Mouse (Mus musculus): ENCODE results near the gene Shisa3.

Gene Shisa3

DNA sequence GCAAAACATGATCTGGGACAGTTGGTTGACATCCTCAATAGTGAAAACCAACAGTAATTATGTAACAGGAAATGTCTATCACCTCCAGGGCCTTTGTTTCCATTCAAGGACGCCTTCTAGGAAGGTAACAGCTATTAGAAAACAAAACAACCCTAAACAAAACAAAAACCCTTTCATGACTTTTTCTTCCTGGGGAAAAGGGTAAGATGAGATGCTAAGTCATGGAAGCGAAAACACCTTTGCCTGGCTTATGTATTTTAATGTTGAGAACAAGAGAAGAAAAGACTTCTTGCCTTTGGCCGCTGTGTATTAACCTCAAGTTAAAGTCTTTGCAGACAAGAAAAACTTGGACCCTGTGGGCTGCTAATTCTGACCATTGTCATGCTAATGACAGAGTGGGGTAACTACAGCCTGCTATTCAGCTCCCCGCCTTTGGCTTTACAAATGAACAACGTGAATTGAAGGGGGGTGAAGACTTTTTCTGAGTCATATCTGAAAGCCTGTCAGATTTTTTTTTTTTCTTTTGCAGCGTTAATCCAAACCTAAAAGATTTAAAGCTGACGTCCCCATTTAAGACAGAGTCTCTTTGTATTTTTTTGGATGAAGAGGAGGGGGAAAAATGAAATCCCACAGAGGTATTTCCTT lies 25.6 kb downstream of the Shisa3 start:
- no peak for DNase-seq (ENCODE audit: inconsistent age in 2 of 2, low spot score in 1 of 2)

- DNase-seq (ENCODE audit: inconsistent age in 2 of 2, low spot score in 1 of 2), result no peak
Observed at GRCm38 (mm10) chr5:67633831-67634268, 26.2 kb downstream of the Shisa3 start.

GRCm38 (mm10) chr5:67634339-67634738 lies 26.7 kb downstream of the Shisa3 start:
- DNase-seq (ENCODE audit: inconsistent age in 2 of 2, low spot score in 1 of 2), result no peak

DNA sequence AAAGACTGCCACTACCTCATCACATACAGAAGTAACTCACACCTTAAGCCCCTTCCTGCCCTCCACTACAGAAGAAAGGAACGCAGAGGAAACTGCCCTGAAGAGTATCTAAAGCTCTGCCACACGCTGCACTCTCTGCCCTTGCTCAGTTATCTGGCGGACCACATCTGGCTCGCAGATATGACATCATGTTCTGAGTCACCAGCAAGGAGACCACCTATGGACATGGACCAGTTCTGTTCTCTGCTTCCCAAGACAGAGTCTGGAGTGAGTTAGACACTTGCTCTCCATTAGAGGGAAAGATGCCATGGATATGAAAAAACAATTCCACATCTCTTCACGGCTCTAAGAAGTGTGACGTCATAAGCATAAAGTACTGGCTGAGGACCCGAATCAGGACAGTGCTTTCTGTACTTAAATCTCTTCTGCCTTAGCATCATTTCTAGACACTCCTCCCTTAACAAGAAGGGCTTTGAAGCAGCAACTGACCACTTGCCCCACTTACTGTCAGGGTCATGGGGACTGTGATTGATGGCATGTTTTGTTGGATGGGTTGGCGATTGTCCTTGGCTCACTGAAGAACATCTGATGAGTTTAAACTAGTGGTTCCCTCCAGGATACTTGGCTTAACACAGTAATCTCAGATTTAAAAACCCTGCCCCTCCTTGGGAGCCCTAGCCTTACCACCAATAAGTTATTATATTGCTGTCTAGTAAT lies 33.1 kb downstream of the Shisa3 start:
- DNase-seq (ENCODE audit: inconsistent age in 2 of 2, low spot score in 1 of 2), result peak in 1 of 2 experiments; percentile 34

GRCm38 (mm10) chr5:67641406-67642120 lies 33.9 kb downstream of the Shisa3 start:
- no peak for DNase-seq (ENCODE audit: inconsistent age in 2 of 2, low spot score in 1 of 2)

DNA sequence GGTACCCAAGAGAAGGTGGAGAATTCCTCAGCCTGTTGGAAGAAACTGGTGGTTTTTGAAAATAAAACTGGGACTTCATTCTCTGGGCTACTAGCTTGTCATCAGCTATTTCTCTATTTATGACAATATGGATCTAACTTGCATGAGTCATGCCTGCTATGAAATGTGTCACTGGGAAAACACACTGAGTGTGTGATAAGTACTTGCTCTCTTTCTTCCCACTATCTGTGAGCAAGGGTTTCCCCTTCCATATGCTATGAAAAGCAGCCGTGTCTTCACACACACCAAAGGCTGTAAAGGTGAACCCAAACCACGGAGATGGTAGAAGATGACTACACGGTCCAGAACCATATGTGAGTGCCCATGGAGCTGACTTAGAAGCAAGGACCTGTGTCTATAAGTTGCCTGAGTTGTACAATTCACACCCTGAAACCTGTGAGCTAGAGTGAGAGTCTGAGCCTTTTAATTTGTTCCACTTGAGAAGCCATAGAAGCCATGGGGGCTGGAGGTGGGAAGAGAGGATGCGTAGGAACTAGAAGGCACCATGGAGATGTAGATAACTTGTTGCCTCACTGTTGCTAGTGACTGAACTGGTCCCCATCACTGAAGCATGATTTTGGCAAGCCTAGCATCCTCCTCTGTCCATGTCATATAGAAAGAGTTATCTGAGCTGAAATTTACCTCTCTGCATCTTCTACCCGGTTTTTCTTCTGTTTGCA lies 36.0 kb downstream of the Shisa3 start:
- DNase-seq (ENCODE audit: inconsistent age in 2 of 2, low spot score in 1 of 2), result no peak

DNA sequence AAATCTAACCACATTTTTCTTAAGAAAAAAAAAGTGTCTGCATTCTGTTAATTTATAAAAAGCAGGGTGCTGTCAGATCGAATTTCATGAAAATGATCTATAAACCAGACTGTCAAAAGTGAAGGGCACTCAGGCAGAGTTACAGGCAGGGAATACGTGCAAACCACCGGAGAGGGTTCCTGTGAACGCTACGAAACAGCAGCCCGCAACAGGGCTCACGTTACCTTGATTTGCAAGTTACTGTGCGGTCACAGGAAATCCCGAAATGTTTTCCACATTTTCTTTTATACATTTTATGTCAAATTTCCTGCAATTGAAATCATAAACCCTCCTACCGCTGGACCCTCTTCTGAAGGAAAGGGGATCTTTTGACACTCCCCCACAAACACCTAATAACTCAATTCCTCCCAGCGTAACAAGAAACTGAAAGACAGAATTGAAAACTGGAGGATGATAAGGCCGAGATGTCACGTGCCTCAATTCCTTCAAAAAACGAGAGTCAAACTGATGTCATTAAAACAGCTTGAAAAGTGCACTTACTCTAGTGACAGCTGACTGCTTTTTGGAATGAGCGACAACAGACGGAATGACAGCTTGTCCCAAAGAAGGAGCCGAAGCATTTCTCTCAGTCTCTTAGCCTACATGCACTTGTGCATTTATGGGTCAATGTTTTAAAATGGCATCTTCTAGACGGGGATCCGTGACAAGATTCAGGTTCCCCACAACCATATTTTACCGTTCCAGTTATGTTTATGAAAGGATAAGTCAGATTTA lies 39.3 kb downstream of the Shisa3 start:
- DNase-seq (ENCODE audit: inconsistent age in 2 of 2, low spot score in 1 of 2), result no peak

DNA sequence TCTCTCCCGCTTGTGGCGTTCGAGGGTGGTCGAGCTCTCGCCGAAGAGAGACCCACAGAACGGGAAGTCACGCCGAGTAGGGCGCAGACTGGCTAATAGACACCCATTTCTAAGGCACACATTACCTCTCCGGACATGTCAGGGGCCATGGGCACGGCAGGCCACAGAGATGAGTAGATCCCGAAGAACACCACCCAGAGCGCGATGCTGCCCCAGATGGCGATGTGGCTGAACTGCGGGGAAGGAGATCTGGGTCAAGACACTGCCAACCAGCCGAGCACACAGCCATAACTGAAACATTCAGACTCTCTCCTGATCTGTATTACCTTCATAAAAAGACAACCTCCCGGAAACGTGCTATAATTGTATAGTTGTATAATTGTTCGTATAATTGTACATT lies 39.9 kb downstream of the Shisa3 start:
- peak in 1 of 2 experiments; percentile 12 for DNase-seq (ENCODE audit: inconsistent age in 2 of 2, low spot score in 1 of 2)

GRCm38 (mm10) chr5:67649156-67649555 lies 41.5 kb downstream of the Shisa3 start:
- DNase-seq (ENCODE audit: inconsistent age in 2 of 2, low spot score in 1 of 2), result no peak

DNA sequence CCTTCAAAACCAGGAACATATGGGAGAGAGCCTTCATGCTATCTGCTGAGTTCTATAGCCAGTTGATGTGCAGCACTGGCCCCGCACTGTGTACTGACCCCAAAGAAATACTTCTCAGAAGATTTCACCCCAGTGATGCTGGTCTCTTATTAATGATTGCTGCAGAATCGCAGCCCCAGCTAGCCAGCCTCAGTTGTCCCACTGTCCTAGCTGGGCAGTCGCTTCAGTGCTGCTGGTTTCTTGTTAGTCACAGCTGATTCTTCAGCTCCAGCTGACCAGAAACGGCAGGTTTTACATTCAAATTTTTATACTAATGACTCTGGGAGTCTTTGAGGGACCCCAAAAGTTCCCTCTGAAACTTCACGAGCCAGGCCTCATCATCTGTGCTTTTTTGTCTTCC lies 42.3 kb downstream of the Shisa3 start:
- no peak for DNase-seq (ENCODE audit: inconsistent age in 2 of 2, low spot score in 1 of 2)

- DNase-seq (ENCODE audit: inconsistent age in 2 of 2, low spot score in 1 of 2), result no peak
Observed at GRCm38 (mm10) chr5:67652468-67652867, 44.8 kb downstream of the Shisa3 start.

DNA sequence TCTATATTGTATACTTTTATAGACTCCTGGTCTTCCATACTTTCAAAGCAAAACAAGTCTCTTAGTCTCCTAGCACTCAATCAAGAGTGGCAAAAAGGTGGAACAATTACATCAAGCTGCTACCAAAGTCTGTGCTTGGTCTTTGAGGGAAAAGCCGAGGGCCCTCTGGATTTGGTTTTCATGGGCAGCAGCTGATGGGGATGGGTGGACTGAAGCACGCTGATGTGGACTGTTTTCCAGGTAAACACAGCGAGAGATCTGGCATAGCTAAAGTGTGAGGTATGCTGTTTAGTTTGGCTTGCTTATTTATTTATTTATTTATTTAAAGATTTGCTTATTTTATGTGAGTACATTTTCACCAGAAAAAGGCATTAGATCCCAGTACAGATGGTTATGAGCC lies 45.9 kb downstream of the Shisa3 start:
- no peak for DNase-seq (ENCODE audit: inconsistent age in 2 of 2, low spot score in 1 of 2)

GRCm38 (mm10) chr5:67654572-67654971 lies 46.9 kb downstream of the Shisa3 start:
- no peak for DNase-seq (ENCODE audit: inconsistent age in 2 of 2, low spot score in 1 of 2)

DNA sequence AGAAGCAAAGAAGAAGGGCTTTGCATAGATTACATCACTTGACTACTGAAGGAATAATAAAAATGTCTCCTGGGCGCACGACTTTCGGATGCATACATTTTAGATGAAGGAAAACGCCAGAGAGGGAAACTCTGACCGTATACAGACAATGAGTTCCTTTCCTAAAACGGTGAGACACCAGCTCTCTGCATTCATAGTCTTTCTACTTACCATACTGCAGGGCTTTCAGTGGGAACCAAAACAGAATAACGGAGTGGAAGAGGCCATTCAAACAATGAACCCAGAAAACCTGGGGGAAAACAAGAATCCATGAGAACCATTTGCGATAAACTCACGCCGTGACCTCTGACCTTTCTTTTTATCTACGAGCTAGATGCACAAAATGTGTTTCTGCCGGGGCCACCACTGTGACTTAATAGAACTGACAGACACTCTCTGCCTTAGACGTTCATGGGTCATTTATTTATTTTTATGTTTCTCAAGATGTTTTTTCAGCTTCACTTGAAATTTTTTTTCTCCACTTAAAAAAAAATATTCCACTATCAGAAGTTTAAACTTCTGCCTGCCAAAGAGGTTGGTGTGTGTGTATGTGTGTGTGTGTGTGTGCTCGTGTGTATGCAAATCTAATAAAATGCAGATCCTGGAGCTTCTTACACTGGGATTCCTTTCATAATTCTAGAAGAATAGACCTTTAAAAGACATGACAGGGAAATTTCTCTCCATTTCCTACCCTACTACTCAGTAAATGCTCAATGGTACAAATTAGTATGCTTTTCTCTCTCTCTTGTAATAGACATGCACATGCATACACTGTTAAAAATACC lies 48.2 kb downstream of the Shisa3 start:
- no peak for DNase-seq (ENCODE audit: inconsistent age in 2 of 2, low spot score in 1 of 2)

- no peak for DNase-seq (ENCODE audit: inconsistent age in 2 of 2, low spot score in 1 of 2)
Observed at GRCm38 (mm10) chr5:67656821-67657259, 49.2 kb downstream of the Shisa3 start.

- no peak for DNase-seq (ENCODE audit: inconsistent age in 2 of 2, low spot score in 1 of 2)
Observed at GRCm38 (mm10) chr5:67659864-67660263, 52.2 kb downstream of the Shisa3 start.

DNA sequence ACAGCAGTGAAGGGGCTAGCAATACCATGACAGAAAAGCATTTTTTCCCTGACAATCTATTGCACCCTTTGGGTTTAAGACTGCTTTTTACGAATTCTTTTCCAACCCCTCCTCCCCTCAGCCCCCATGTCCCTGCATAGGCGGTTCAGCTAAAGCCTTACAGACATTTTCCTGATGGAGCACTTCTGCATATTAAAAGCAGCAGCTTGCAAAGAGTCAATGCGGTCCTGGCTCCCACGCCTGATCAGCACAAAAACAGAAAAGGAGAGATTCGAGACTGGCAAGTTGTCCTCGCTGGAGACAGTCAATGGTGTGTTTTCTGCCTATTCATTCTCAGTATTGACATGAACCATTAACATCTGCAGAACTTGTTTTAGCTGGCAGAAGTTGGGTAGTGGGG lies 55.0 kb downstream of the Shisa3 start:
- DNase-seq (ENCODE audit: inconsistent age in 2 of 2, low spot score in 1 of 2), result no peak

DNA sequence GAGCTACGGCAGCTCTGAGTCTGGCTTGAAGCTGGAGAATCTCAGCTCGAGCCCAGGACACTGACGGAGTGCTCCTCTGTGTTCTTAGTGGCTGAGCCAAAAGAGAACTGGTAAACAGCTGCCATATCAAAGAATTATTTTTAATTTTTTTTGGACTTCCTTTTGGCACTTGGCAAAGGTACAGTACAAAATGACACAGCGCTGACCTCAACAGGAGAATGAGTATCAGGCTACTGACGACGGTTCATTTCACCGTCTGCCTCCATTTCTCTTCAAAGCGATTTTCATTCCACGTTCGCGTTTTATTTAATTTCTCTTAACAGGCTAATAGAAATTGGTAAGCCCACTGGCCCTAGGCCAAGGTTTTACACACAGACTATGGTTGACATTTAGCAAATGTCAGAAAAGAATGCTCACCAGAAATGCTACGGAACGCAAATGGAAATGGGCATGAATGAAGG lies 61.8 kb downstream of the Shisa3 start:
- peak; percentile 56 to 82 for DNase-seq (ENCODE audit: inconsistent age in 2 of 2, low spot score in 1 of 2)

- DNase-seq (ENCODE audit: inconsistent age in 2 of 2, low spot score in 1 of 2), result no peak
Observed at GRCm38 (mm10) chr5:67670158-67670557, 62.5 kb downstream of the Shisa3 start.

DNA sequence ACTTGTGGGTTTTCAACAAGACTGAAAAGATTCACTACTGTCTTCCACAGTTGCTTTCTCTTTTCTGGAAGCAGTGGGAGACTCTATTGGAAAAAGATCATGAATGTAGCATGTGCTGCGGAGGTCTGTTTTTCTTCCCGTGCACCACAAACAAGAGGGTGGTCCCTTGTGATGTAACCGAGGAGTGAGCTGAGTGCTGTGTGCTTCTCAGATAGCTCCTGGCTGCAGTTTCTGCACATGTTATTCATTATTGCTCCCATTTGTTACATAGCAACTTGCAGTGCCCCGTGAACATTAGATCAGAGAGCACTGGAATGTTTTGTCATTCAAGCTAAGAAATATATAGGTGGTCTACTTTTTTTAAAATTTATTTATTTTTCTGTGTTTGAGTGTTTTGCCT lies 65.3 kb downstream of the Shisa3 start:
- no peak for DNase-seq (ENCODE audit: inconsistent age in 2 of 2, low spot score in 1 of 2)

All from adrenal gland, adult (tissue).